Mouse (Mus musculus) thymus, adult 18-20 months (tissue): ENCODE results near the gene Tas2r116.

Experiments used
- DNase-seq, 2 experiments: peaks; one replicate each; pipeline ENCODE4 v3.0.0; 2022; ENCODE audit warnings: mixed read lengths in 2 of 2

Tas2r116 gene

GRCm38 (mm10) chr6:132855138-132855537 is at the start of gene Tas2r116:
Tas2r116 (plus strand) TSS chr6:132855438.
- DNase-seq, result no peak

- DNase-seq, result no peak
Observed at GRCm38 (mm10) chr6:132846842-132847241, 8.4 kb upstream of the Tas2r116 start, which contains the start of gene Tas2r123. Tas2r123 (plus strand) TSS chr6:132847142.

GRCm38 (mm10) chr6:132867708-132868107 is 12.5 kb downstream of the Tas2r116 start, which contains the start of gene Tas2r110:
Tas2r110 (plus strand) TSS chr6:132868008.
- no peak for DNase-seq

GRCm38 (mm10) chr6:132892711-132893110 is 37.5 kb downstream of the Tas2r116 start, which contains the start of gene Tas2r113:
Tas2r113 (plus strand) TSS chr6:132893011.
- DNase-seq, result no peak
